Mouse (Mus musculus): ENCODE measurements around the gene Lrmda.

The Lrmda gene

GRCm38 (mm10) chr14:22043420-22043819 is 23.9 kb downstream of the Lrmda start:
- no peak for DNase-seq (ENCODE audit: low read depth, low spot score)

- DNase-seq (ENCODE audit: low read depth, low spot score) = no peak
Measured at GRCm38 (mm10) chr14:22046262-22046856, 26.8 kb downstream of the Lrmda start.

- DNase-seq (ENCODE audit: low read depth, low spot score) = no peak
Measured at GRCm38 (mm10) chr14:22048068-22048899, 28.8 kb downstream of the Lrmda start.

GRCm38 (mm10) chr14:22048900-22049199 is 29.3 kb downstream of the Lrmda start:
- DNase-seq (ENCODE audit: low read depth, low spot score) = no peak

- no peak for DNase-seq (ENCODE audit: low read depth, low spot score)
Measured at GRCm38 (mm10) chr14:22049282-22049681, 29.8 kb downstream of the Lrmda start.

- DNase-seq (ENCODE audit: low read depth, low spot score) = peak; percentile 71
Measured at GRCm38 (mm10) chr14:22051941-22052664, 32.6 kb downstream of the Lrmda start.

GRCm38 (mm10) chr14:22055630-22056029 is 36.1 kb downstream of the Lrmda start:
- DNase-seq (ENCODE audit: low read depth, low spot score) = no peak

- DNase-seq (ENCODE audit: low read depth, low spot score) = no peak
Measured at GRCm38 (mm10) chr14:22056246-22056645, 36.7 kb downstream of the Lrmda start.

GRCm38 (mm10) chr14:22058729-22059128 is 39.2 kb downstream of the Lrmda start:
- no peak for DNase-seq (ENCODE audit: low read depth, low spot score)

- DNase-seq (ENCODE audit: low read depth, low spot score) = no peak
Measured at GRCm38 (mm10) chr14:22059348-22059861, 39.9 kb downstream of the Lrmda start.

- no peak for DNase-seq (ENCODE audit: low read depth, low spot score)
Measured at GRCm38 (mm10) chr14:22060787-22061186, 41.3 kb downstream of the Lrmda start.

- no peak for DNase-seq (ENCODE audit: low read depth, low spot score)
Measured at GRCm38 (mm10) chr14:22062117-22062855, 42.8 kb downstream of the Lrmda start.

GRCm38 (mm10) chr14:22069169-22069568 is 49.7 kb downstream of the Lrmda start:
- DNase-seq (ENCODE audit: low read depth, low spot score) = no peak

GRCm38 (mm10) chr14:22073385-22073784 is 53.9 kb downstream of the Lrmda start:
- DNase-seq (ENCODE audit: low read depth, low spot score) = no peak

GRCm38 (mm10) chr14:22074229-22074628 is 54.7 kb downstream of the Lrmda start:
- DNase-seq (ENCODE audit: low read depth, low spot score) = no peak

GRCm38 (mm10) chr14:22083931-22084330 is 64.4 kb downstream of the Lrmda start:
- no peak for DNase-seq (ENCODE audit: low read depth, low spot score)

- DNase-seq (ENCODE audit: low read depth, low spot score) = no peak
Measured at GRCm38 (mm10) chr14:22085411-22085810, 65.9 kb downstream of the Lrmda start.

- no peak for DNase-seq (ENCODE audit: low read depth, low spot score)
Measured at GRCm38 (mm10) chr14:22088604-22089003, 69.1 kb downstream of the Lrmda start.

- no peak for DNase-seq (ENCODE audit: low read depth, low spot score)
Measured at GRCm38 (mm10) chr14:22089331-22089730, 69.8 kb downstream of the Lrmda start.

- DNase-seq (ENCODE audit: low read depth, low spot score) = no peak
Measured at GRCm38 (mm10) chr14:22089866-22090470, 70.5 kb downstream of the Lrmda start.

GRCm38 (mm10) chr14:22090778-22091211 is 71.3 kb downstream of the Lrmda start:
- peak; percentile 64 for DNase-seq (ENCODE audit: low read depth, low spot score)

Measured in 3T3-L1 (cell line).